Mouse (Mus musculus) midbrain, embryonic 12.5 days (tissue): Measurements from ENCODE around the gene Efhc2. TPM values are rescaled to one million over a fixed set of nuclear protein-coding genes. Genes with fewer than 3 reads are reported as not detected.

Experiments
- ATAC-seq: fragments of 200-750 bp; cut with Nextera tagmentation; 2 replicates; pipeline ENCODE4 v1.8.0; 2017; ENCODE audit warnings: low read depth, moderate TSS enrichment, moderate library complexity; ENCODE audit not compliant: low FRiP score
- H3K27ac ChIP-seq: fragments of 300-500 bp; sonication (generic); replicated peaks from 2 replicates; pipeline ENCODE4 v1.5.1; 2016; ENCODE audit warnings: mild to moderate bottlenecking
- H3K27me3 ChIP-seq: fragments of 300-500 bp; sonication (generic); 2 replicates; pipeline ENCODE4 v1.6.1; 2016; ENCODE audit warnings: mild to moderate bottlenecking
- H3K36me3 ChIP-seq: fragments of 300-500 bp; sonication (generic); 2 replicates; pipeline ENCODE4 v1.6.1; 2016
- H3K4me1 ChIP-seq: fragments of 300-500 bp; sonication (generic); 2 replicates; pipeline ENCODE4 v1.6.1; 2016
- H3K4me2 ChIP-seq: fragments of 300-500 bp; sonication (generic); replicated peaks from 2 replicates; pipeline ENCODE4 v1.6.1; 2016; ENCODE audit warnings: mild to moderate bottlenecking, moderate library complexity
- H3K4me3 ChIP-seq: fragments of 300-500 bp; sonication (generic); 2 replicates; pipeline ENCODE4 v1.5.1; 2016; ENCODE audit warnings: mild to moderate bottlenecking
- H3K9ac ChIP-seq: fragments of 300-500 bp; sonication (generic); replicated peaks from 2 replicates; pipeline ENCODE4 v1.6.1; 2016; ENCODE audit warnings: mild to moderate bottlenecking, moderate library complexity
- H3K9me3 ChIP-seq: fragments of 300-500 bp; sonication (generic); 2 replicates; pipeline ENCODE4 v1.6.1; 2016; ENCODE audit warnings: mild to moderate bottlenecking
- WGBS: fragments of 180-500 bp; shearing (Covaris S2); methylation state at CpG from one replicate; pipeline ENCODE4 v1.1.7; 2016; 5-methylcytosine and 5-hydroxymethylcytosine counted together
- polyA plus RNA-seq: library from polyadenylated mRNA; unstranded; fragments of >200 nt; fragmentation: Nextera tagmentation; extraction: Ambion mirVana; gene quantifications from 2 replicates; pipeline ENCODE4 v1.2.1, GENCODE M21; 2016

Gene Efhc2
- 0.48 and 0.52 TPM in 2 replicates for polyA plus RNA-seq

DNA sequence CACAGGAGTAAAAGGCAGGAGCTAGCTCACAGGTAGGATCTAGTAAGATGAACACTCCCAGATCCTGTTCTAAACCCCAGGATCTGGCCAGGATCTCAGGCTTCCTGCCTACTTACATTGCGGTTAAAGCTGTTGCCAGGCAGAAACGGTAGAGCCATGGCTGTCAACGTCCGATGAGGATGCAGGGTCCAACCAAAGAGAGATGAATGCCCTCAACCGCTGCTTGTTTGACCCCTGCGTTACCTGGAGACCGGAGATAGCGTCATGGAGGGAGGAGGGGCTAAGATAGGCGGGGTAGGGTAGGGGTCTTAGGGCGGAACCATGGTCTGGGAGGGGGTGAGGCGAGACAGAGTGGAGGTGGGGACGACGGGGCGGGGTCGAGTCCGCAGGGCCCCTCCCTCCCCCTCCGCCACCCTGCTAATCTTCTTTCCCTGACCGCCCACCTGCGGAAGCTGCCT lies at the start of gene Efhc2:
Gene Efhc2, minus strand, starts transcription at position 243 of the 458 bp plus-strand sequence.
- H3K4me2 ChIP-seq, result peak within 1 kb of the TSS; percentile 57
- WGBS, result 20% methylated on average over 10 of the region's 19 CpGs
- H3K27ac ChIP-seq, result no peak within 1 kb of the TSS
- peak within 1 kb of the TSS; percentile 37 for H3K4me3 ChIP-seq
- H3K9ac ChIP-seq, result no peak within 1 kb of the TSS
- H3K36me3 ChIP-seq, result no peaks in the 10 kb centered on the region
- no peaks in the 10 kb centered on the region for H3K9me3 ChIP-seq
- H3K4me1 ChIP-seq, result no peaks in the 10 kb centered on the region
- no peaks in the 10 kb centered on the region for H3K27me3 ChIP-seq
- ATAC-seq, result peak; percentile 82

GRCm38 (mm10) chrX:17365114-17365513 lies 45.9 kb upstream of the Efhc2 start:
- no peak overlapping the region for H3K4me2 ChIP-seq
- no peak overlapping the region for H3K9ac ChIP-seq
- 75% methylated on average over 2 of the region's 2 CpGs for WGBS
- no peaks in the 10 kb centered on the region for H3K27me3 ChIP-seq
- no peak for ATAC-seq
- no peaks in the 10 kb centered on the region for H3K4me1 ChIP-seq
- H3K36me3 ChIP-seq, result no peaks in the 10 kb centered on the region
- H3K27ac ChIP-seq, result no peak overlapping the region
- no peak overlapping the region for H3K4me3 ChIP-seq
- H3K9me3 ChIP-seq, result no peaks in the 10 kb centered on the region

GRCm38 (mm10) chrX:17300349-17300880 lies 18.8 kb downstream of the Efhc2 start:
- no peak overlapping the region for H3K4me2 ChIP-seq
- no peak overlapping the region for H3K27ac ChIP-seq
- WGBS, result 87% methylated on average over 3 of the region's 3 CpGs
- H3K4me3 ChIP-seq, result no peak overlapping the region
- no peak overlapping the region for H3K9ac ChIP-seq
- no peaks in the 10 kb centered on the region for H3K36me3 ChIP-seq
- no peaks in the 10 kb centered on the region for H3K4me1 ChIP-seq
- H3K9me3 ChIP-seq, result no peaks in the 10 kb centered on the region
- no peaks in the 10 kb centered on the region for H3K27me3 ChIP-seq
- ATAC-seq, result no peak

DNA sequence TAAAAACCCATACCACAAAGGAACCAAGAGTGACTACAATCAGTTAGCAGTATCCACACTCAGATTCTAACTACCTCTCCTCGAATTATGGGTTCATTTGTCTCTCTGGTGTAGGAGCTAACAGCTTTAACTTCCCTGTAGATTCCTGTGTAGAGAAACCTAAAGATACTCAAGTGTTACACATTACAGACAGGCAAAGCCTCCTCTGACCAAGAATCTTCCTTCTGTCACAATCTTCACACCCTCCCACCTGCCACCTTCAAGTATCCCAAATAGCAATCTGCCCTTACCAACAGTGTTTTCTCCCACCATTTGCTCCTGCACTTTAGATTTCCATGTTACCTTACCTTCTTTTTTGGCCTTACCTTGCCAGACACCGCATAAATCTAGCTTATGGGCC lies 35.3 kb downstream of the Efhc2 start:
- Histone ChIP-seq H3K36me3 (no peaks in the 10 kb centered on the region), H3K4me2 (no peak overlapping the region)
- WGBS, result 68% methylated on average over 2 of the region's 2 CpGs

DNA sequence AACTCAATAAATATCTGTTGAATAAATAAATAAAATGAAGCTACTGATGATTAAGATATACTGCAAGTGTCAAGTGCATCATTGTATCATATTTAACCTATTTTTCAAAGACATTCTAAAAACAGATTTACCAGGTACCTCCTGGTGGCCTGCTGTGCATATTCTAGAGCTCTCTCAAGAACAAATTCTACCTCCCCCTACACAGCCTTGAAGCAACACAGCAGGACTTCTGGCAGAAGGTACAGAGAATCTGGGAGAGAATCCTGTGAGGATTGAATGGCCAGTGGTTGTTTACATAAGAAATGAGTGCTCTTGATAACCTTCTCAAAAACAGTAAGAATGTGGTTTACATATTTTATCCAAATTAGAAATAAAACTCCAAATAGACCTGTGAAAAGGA lies 94.0 kb downstream of the Efhc2 start:
- H3K9me3 ChIP-seq, result no peaks in the 10 kb centered on the region
- H3K27me3 ChIP-seq, result no peaks in the 10 kb centered on the region
- H3K9ac ChIP-seq, result no peak overlapping the region
- no peaks in the 10 kb centered on the region for H3K36me3 ChIP-seq
- no peaks in the 10 kb centered on the region for H3K4me1 ChIP-seq
- H3K27ac ChIP-seq, result no peak overlapping the region
- no peak overlapping the region for H3K4me2 ChIP-seq
- no peak overlapping the region for H3K4me3 ChIP-seq
- no peak for ATAC-seq

More for the DNA sequence above, 35.3 kb downstream of the Efhc2 start:
- no peaks in the 10 kb centered on the region for H3K9me3 ChIP-seq
- no peaks in the 10 kb centered on the region for H3K27me3 ChIP-seq
- no peak overlapping the region for H3K9ac ChIP-seq
- no peak overlapping the region for H3K27ac ChIP-seq
- no peaks in the 10 kb centered on the region for H3K4me1 ChIP-seq
- ATAC-seq, result no peak
- H3K4me3 ChIP-seq, result no peak overlapping the region

DNA sequence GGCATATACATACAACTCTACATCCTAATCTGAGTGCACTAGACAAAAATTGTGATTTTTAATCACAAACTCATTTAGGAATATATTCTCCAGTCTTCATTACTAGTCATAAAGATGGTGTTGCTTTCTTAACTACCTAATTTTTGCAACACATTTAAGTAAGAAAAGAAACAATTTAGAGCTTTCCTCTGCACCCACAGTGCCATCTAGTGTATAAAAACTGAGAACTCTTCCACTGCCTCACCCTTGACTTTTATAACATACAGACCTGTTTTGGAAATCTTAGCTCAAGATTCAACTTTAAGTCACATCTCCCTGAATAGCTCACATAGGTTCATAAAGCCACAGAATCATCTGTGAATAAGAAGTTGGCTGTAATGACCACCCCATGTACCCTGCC lies 101.7 kb downstream of the Efhc2 start:
- H3K27me3 ChIP-seq, result no peaks in the 10 kb centered on the region
- H3K27ac ChIP-seq, result no peak overlapping the region
- H3K9me3 ChIP-seq, result no peaks in the 10 kb centered on the region
- H3K4me1 ChIP-seq, result no peaks in the 10 kb centered on the region
- ATAC-seq, result no peak
- H3K4me3 ChIP-seq, result no peak overlapping the region
- H3K4me2 ChIP-seq, result no peak overlapping the region
- no peak overlapping the region for H3K9ac ChIP-seq
- no peaks in the 10 kb centered on the region for H3K36me3 ChIP-seq

GRCm38 (mm10) chrX:17213515-17213914 lies 105.7 kb downstream of the Efhc2 start:
- WGBS, result 87% methylated on average over 2 of the region's 2 CpGs
- H3K4me3 ChIP-seq, result no peak overlapping the region

GRCm38 (mm10) chrX:17175748-17176147 lies 143.4 kb downstream of the Efhc2 start:
- H3K27ac ChIP-seq, result no peak overlapping the region
- no peaks in the 10 kb centered on the region for H3K36me3 ChIP-seq
- H3K27me3 ChIP-seq, result no peaks in the 10 kb centered on the region
- WGBS, result 85% methylated on average over 3 of the region's 3 CpGs
- H3K4me3 ChIP-seq, result no peak overlapping the region
- H3K4me2 ChIP-seq, result no peak overlapping the region
- no peak for ATAC-seq
- H3K4me1 ChIP-seq, result no peaks in the 10 kb centered on the region
- no peaks in the 10 kb centered on the region for H3K9me3 ChIP-seq
- H3K9ac ChIP-seq, result no peak overlapping the region

More at GRCm38 (mm10) chrX:17213515-17213914, 105.7 kb downstream of the Efhc2 start:
- Histone ChIP-seq H3K27me3 (no peaks in the 10 kb centered on the region), H3K36me3 (no peaks in the 10 kb centered on the region), H3K27ac (no peak overlapping the region), H3K4me2 (no peak overlapping the region), H3K4me1 (no peaks in the 10 kb centered on the region), H3K9ac (no peak overlapping the region), H3K9me3 (no peaks in the 10 kb centered on the region)
- no peak for ATAC-seq

GRCm38 (mm10) chrX:17165638-17166037 lies 153.5 kb downstream of the Efhc2 start:
- no peak overlapping the region for H3K27ac ChIP-seq
- no peaks in the 10 kb centered on the region for H3K36me3 ChIP-seq
- H3K9me3 ChIP-seq, result no peaks in the 10 kb centered on the region
- no peaks in the 10 kb centered on the region for H3K27me3 ChIP-seq
- 56% methylated on average over 1 of the region's 1 CpGs for WGBS
- H3K4me2 ChIP-seq, result no peak overlapping the region
- no peak overlapping the region for H3K4me3 ChIP-seq
- no peak overlapping the region for H3K9ac ChIP-seq
- no peak for ATAC-seq
- H3K4me1 ChIP-seq, result no peaks in the 10 kb centered on the region
